18 mouse cellular contexts compared by ENCODE assay signal in genomic region chr8:122616181-122616905, GRCm38 (mm10). TPM values are rescaled to one million over a fixed set of nuclear protein-coding genes. Genes with fewer than 3 reads are reported as not detected.
DNase-seq lines count a peak whose midpoint lies in the region; ATAC-seq and TF ChIP-seq lines count a peak whose summit lies in the region.
"Had no signal": no experiment of that assay in that cellular context is flagged by ENCODE, and none has a peak within 500 bp of the region (broad histone marks: within the 10 kb centered on the region; RNA-seq: fewer than 3 reads in every experiment).

No protein-coding gene starts in this region.

- peaks cover 11% of the 10 kb centered on the region for H3K4me1 ChIP-seq in lung, adult 2 months (ENCODE audit: control insufficient read depth, insufficient read depth, low read length)
- H3K4me1 ChIP-seq in limb, embryonic 15.5 days = peaks cover 38% of the 10 kb centered on the region
- H3K4me1 ChIP-seq in stomach, embryonic 16.5 days (ENCODE audit: control insufficient read depth, insufficient read depth, low read length) = peaks cover 15% of the 10 kb centered on the region; the same call in 1 of the 2 replicates
- H3K4me1 ChIP-seq in forebrain, embryonic 15.5 days = peaks cover 17% of the 10 kb centered on the region

- H3K9me3 ChIP-seq in limb, embryonic 15.5 days = no peaks in the 10 kb centered on the region
- H3K9me3 ChIP-seq in stomach, embryonic 16.5 days (replicated peaks; ENCODE audit: control insufficient read depth, low read length) = no peaks in the 10 kb centered on the region
- H3K9me3 ChIP-seq in forebrain, embryonic 15.5 days = no peaks in the 10 kb centered on the region
- H3K9me3 ChIP-seq: hindbrain, embryonic 15.5 days; liver, embryonic 12.5 days; midbrain, embryonic 10.5 days had no signal

- ATAC-seq in limb, embryonic 15.5 days (ENCODE audit: insufficient number of reproducible peaks, low FRiP score, low TSS enrichment, low read depth) = no peak
- ATAC-seq in stomach, embryonic 16.5 days (ENCODE audit: insufficient read depth, low FRiP score) = no peak
- no peak for ATAC-seq in forebrain, embryonic 15.5 days (replicated peaks)
- ATAC-seq: forebrain, embryonic 14.5 days; liver, embryonic 12.5 days had no signal

- no peaks in the 10 kb centered on the region for H3K27me3 ChIP-seq in limb, embryonic 15.5 days
- H3K27me3 ChIP-seq in stomach, embryonic 16.5 days (ENCODE audit: control insufficient read depth, insufficient read depth, low read length) = no peaks in the 10 kb centered on the region
- H3K27me3 ChIP-seq in forebrain, embryonic 15.5 days = no peaks in the 10 kb centered on the region
- H3K27me3 ChIP-seq: hindbrain, embryonic 15.5 days had no signal

- H3K27ac ChIP-seq in limb, embryonic 15.5 days = peak overlapping the region; percentile 62
- peak overlapping the region; percentile 37; the same call in 1 of the 2 replicates for H3K27ac ChIP-seq in stomach, embryonic 16.5 days (ENCODE audit: low read length)
- no peak overlapping the region for H3K27ac ChIP-seq in forebrain, embryonic 15.5 days (replicated peaks)
- H3K27ac ChIP-seq: heart, adult 2 months; hindbrain, embryonic 15.5 days; liver, embryonic 12.5 days; midbrain, embryonic 10.5 days had no signal

- WGBS in lung, adult 2 months = 48% methylated on average over 9 of the region's 9 CpGs
- WGBS in limb, embryonic 15.5 days = 55% methylated on average over 9 of the region's 9 CpGs
- WGBS in stomach, embryonic 16.5 days = 50% methylated on average over 9 of the region's 9 CpGs
- 74% methylated on average over 9 of the region's 9 CpGs for WGBS in forebrain, embryonic 15.5 days

- H3K4me2 ChIP-seq in limb, embryonic 15.5 days = no peak overlapping the region
- no peak overlapping the region for H3K4me2 ChIP-seq in stomach, embryonic 16.5 days (ENCODE audit: low read depth, low read length)
- no peak overlapping the region for H3K4me2 ChIP-seq in forebrain, embryonic 15.5 days (replicated peaks)
- H3K4me2 ChIP-seq: hindbrain, embryonic 15.5 days; liver, embryonic 12.5 days had no signal

- peak; percentile 44 for DNase-seq in gastrocnemius, postnatal 14 days
- no peak for DNase-seq in gastrocnemius, postnatal 10 days
- DNase-seq in lung, adult 18-20 months = peak; percentile 43 to 63
- DNase-seq in lung, adult 2 months = no peak
- no peak for DNase-seq in cerebellum, postnatal 4 days (ENCODE audit: low spot score in 2 of 2)
- DNase-seq: cerebellum, adult 2 months; kidney, postnatal 14 days; right cerebral cortex, postnatal 25 days had no signal

- no peak for TF ChIP-seq POLR2A in lung, adult 2 months (IDR thresholded peaks at IDR 0.05; ENCODE audit: borderline replicate concordance, extremely low read depth, low read depth, low read length)

- no peak for TF ChIP-seq CTCF in lung, adult 2 months (IDR thresholded peaks at IDR 0.05; ENCODE audit: insufficient read depth, low read length)

- H3K9ac ChIP-seq in limb, embryonic 15.5 days = no peak overlapping the region
- no peak overlapping the region for H3K9ac ChIP-seq in stomach, embryonic 16.5 days (ENCODE audit: low read length)
- H3K9ac ChIP-seq in forebrain, embryonic 15.5 days (replicated peaks) = no peak overlapping the region
- H3K9ac ChIP-seq: hindbrain, embryonic 15.5 days; liver, embryonic 12.5 days had no signal

- intact Hi-C loops in gastrocnemius, postnatal 14 days (cut with DNase I; ENCODE audit: low total_unique reads) = no loop called here

- H3K4me3 ChIP-seq in lung, adult 2 months (replicated peaks; ENCODE audit: extremely low read depth, low read depth, low read length) = no peak overlapping the region
- H3K4me3 ChIP-seq in limb, embryonic 15.5 days = no peak overlapping the region
- H3K4me3 ChIP-seq in stomach, embryonic 16.5 days (replicated peaks; ENCODE audit: low read length) = no peak overlapping the region
- no peak overlapping the region for H3K4me3 ChIP-seq in forebrain, embryonic 15.5 days
- H3K4me3 ChIP-seq: heart, adult 2 months; hindbrain, embryonic 15.5 days; liver, embryonic 12.5 days; midbrain, embryonic 10.5 days had no signal

- H3K36me3 ChIP-seq in limb, embryonic 15.5 days = peaks cover 22% of the 10 kb centered on the region
- H3K36me3 ChIP-seq in stomach, embryonic 16.5 days (ENCODE audit: control insufficient read depth, insufficient read depth, low read length) = no peaks in the 10 kb centered on the region
- no peaks in the 10 kb centered on the region for H3K36me3 ChIP-seq in forebrain, embryonic 15.5 days

RNA-seq across cellular contexts. Expression of gene Trappc2l, which starts 4.9 kb away (rescaled TPM):
- total RNA-seq in gastrocnemius, postnatal 14 days (2021) = 10 to 100 TPM; 47.5 TPM
- total RNA-seq in gastrocnemius, postnatal 10 days (2021) = 10 to 100 TPM; 52.7 to 52.8 TPM
- 122 and 162 TPM in 2 replicates for polyA plus RNA-seq in lung, adult 2 months (2012; rRNA removed)
- 48.9 and 60.1 TPM in 2 replicates for polyA plus RNA-seq in limb, embryonic 15.5 days (2015; fragmentation: Nextera tagmentation; extraction: Ambion mirVana)
- 41.4 and 50.6 TPM in 2 replicates for polyA plus RNA-seq in stomach, embryonic 16.5 days (2015; fragmentation: Nextera tagmentation; extraction: Ambion mirVana)
- 80.4 and 87.9 TPM in 2 replicates for polyA plus RNA-seq in forebrain, embryonic 15.5 days (2015; fragmentation: Nextera tagmentation; extraction: Ambion mirVana)

RNA-seq across cellular contexts. Expression of gene Galns, which starts 5.1 kb away (rescaled TPM):
- 1 to 10 TPM; 2.9 to 3.6 TPM for total RNA-seq in gastrocnemius, postnatal 14 days (2021)
- 1 to 10 TPM; 4.5 to 7.4 TPM for total RNA-seq in gastrocnemius, postnatal 10 days (2021)
- polyA plus RNA-seq in lung, adult 2 months (2012; rRNA removed) = 13.8 and 14.9 TPM in 2 replicates
- polyA plus RNA-seq in limb, embryonic 15.5 days (2015; fragmentation: Nextera tagmentation; extraction: Ambion mirVana) = 12.0 and 16.6 TPM in 2 replicates
- 14.7 and 14.8 TPM in 2 replicates for polyA plus RNA-seq in stomach, embryonic 16.5 days (2015; fragmentation: Nextera tagmentation; extraction: Ambion mirVana)
- polyA plus RNA-seq in forebrain, embryonic 15.5 days (2015; fragmentation: Nextera tagmentation; extraction: Ambion mirVana) = 4.4 and 4.5 TPM in 2 replicates

RNA-seq across cellular contexts. Expression of gene Pabpn1l, which starts 6.2 kb away (rescaled TPM):
- total RNA-seq in gastrocnemius, postnatal 14 days (2021) = not detected
- total RNA-seq in gastrocnemius, postnatal 10 days (2021) = not detected
- polyA plus RNA-seq in lung, adult 2 months (2012; rRNA removed) = not detected in 2 replicates
- not detected in 2 replicates for polyA plus RNA-seq in limb, embryonic 15.5 days (2015; fragmentation: Nextera tagmentation; extraction: Ambion mirVana)
- polyA plus RNA-seq in stomach, embryonic 16.5 days (2015; fragmentation: Nextera tagmentation; extraction: Ambion mirVana) = not detected in 2 replicates
- polyA plus RNA-seq in forebrain, embryonic 15.5 days (2015; fragmentation: Nextera tagmentation; extraction: Ambion mirVana) = not detected in 2 replicates
- total RNA-seq: left cerebral cortex, adult 18-20 months had no signal
- polyA plus RNA-seq: cerebellum, adult 2 months; forebrain, embryonic 14.5 days; hindbrain, embryonic 15.5 days; liver, embryonic 12.5 days; midbrain, embryonic 10.5 days; neural tube, embryonic 14.5 days had no signal

RNA-seq across cellular contexts. Expression of gene Aprt, which starts 39.6 kb away (rescaled TPM):
- 10 to 100 TPM; 40.1 to 44.1 TPM for total RNA-seq in gastrocnemius, postnatal 14 days (2021)
- 10 to 100 TPM; 41.4 to 45.2 TPM for total RNA-seq in gastrocnemius, postnatal 10 days (2021)
- polyA plus RNA-seq in lung, adult 2 months (2012; rRNA removed) = 108 and 109 TPM in 2 replicates
- 268 and 295 TPM in 2 replicates for polyA plus RNA-seq in limb, embryonic 15.5 days (2015; fragmentation: Nextera tagmentation; extraction: Ambion mirVana)
- polyA plus RNA-seq in stomach, embryonic 16.5 days (2015; fragmentation: Nextera tagmentation; extraction: Ambion mirVana) = 335 and 345 TPM in 2 replicates
- 187 TPM in 2 replicates for polyA plus RNA-seq in forebrain, embryonic 15.5 days (2015; fragmentation: Nextera tagmentation; extraction: Ambion mirVana)

RNA-seq across cellular contexts. Expression of gene Cdt1, which starts 48.5 kb away (rescaled TPM):
- total RNA-seq in gastrocnemius, postnatal 14 days (2021) = 1 to 10 TPM; 1.8 to 3.0 TPM
- 1 to 10 TPM; 5.8 to 8.1 TPM for total RNA-seq in gastrocnemius, postnatal 10 days (2021)
- polyA plus RNA-seq in lung, adult 2 months (2012; rRNA removed) = 11.7 and 12.2 TPM in 2 replicates
- 31.8 and 36.1 TPM in 2 replicates for polyA plus RNA-seq in limb, embryonic 15.5 days (2015; fragmentation: Nextera tagmentation; extraction: Ambion mirVana)
- 28.4 and 28.5 TPM in 2 replicates for polyA plus RNA-seq in stomach, embryonic 16.5 days (2015; fragmentation: Nextera tagmentation; extraction: Ambion mirVana)
- polyA plus RNA-seq in forebrain, embryonic 15.5 days (2015; fragmentation: Nextera tagmentation; extraction: Ambion mirVana) = 14.6 and 16.3 TPM in 2 replicates

Comparison
In these comparisons a context has a peak if more than half of its experiments do, and no peak if none do; other contexts are left out.
1. DNase-seq: peak in gastrocnemius, postnatal 14 days (single experiment) and lung, adult 18-20 months (2 of 2); none in gastrocnemius, postnatal 10 days (single experiment), lung, adult 2 months (single experiment) and cerebellum, postnatal 4 days (0 of 2).